Mouse (Mus musculus) CH12.LX (cell line): ENCODE measurements around the gene Btbd6. TPM values are rescaled to one million over a fixed set of nuclear protein-coding genes. Genes with fewer than 3 reads are reported as not detected.
A peak's percentile ranks its signal among the peaks of the same experiment; 100 is the strongest.

Source experiments
- DNase-seq: peaks from one replicate; pipeline ENCODE4 v3.0.0-alpha.2; 2013; ENCODE audit errors: extremely low read depth
- H3K27ac ChIP-seq: 2 replicates; pipeline ENCODE4 v1.5.1; 2012; ENCODE audit warnings: low read depth, mild to moderate bottlenecking, control low read depth, moderate library complexity; ENCODE audit not compliant: insufficient read depth
- H3K27me3 ChIP-seq: replicated peaks from 2 replicates; pipeline ENCODE3; 2012; ENCODE audit warnings: inconsistent platforms
- H3K36me3 ChIP-seq, 2 experiments: replicated peaks in 1 of 2; 2 replicates each; pipeline versions ENCODE3 to v1.6.1; 2012; ENCODE audit warnings: inconsistent platforms in 1 of 2, low read length in 1 of 2, mild to moderate bottlenecking in 1 of 2, mixed read lengths in 1 of 2, moderate library complexity in 1 of 2; ENCODE audit not compliant: control insufficient read depth in 1 of 2, insufficient read depth in 1 of 2
- H3K4me1 ChIP-seq, 2 experiments: 2 replicates each; pipeline ENCODE4 v1.6.1; 2012; ENCODE audit warnings: inconsistent platforms in 1 of 2, moderate library complexity in 1 of 2; ENCODE audit not compliant: insufficient read depth in 2 of 2, control insufficient read depth in 1 of 2
- H3K4me2 ChIP-seq: 2 replicates; pipeline ENCODE4 v1.6.1; 2012; ENCODE audit warnings: low read depth, mild to moderate bottlenecking, control low read depth; ENCODE audit not compliant: poor library complexity, insufficient read depth, severe bottlenecking
- H3K4me3 ChIP-seq, 3 experiments: fragments of 150-350 bp in 1 of 3; sonication (generic) in 1 of 3; replicated peaks in 1 of 3; 2 replicates each; pipeline versions ENCODE3 to v1.5.1; 2011 to 2012; ENCODE audit warnings: low read depth in 2 of 3, low read length in 2 of 3, mild to moderate bottlenecking in 2 of 3, moderate library complexity in 2 of 3, control low read depth in 1 of 3, improper control_type of control experiment in 1 of 3, inconsistent platforms in 1 of 3, mixed read lengths in 1 of 3; ENCODE audit not compliant: poor library complexity in 1 of 3
- H3K79me2 ChIP-seq: replicated peaks from 2 replicates; pipeline ENCODE4 v1.6.1; 2012; ENCODE audit warnings: mild to moderate bottlenecking, moderate library complexity; ENCODE audit not compliant: control insufficient read depth, poor library complexity, insufficient read depth, severe bottlenecking; ENCODE audit errors: extremely low read depth
- H3K9ac ChIP-seq: 2 replicates; pipeline ENCODE4 v1.6.1; 2012; ENCODE audit warnings: low read depth, mild to moderate bottlenecking, control low read depth, moderate library complexity; ENCODE audit not compliant: insufficient read depth
- H3K9me3 ChIP-seq: replicated peaks from 2 replicates; pipeline ENCODE3; 2012; ENCODE audit warnings: low read length, inconsistent platforms, mixed read lengths
- CHD1 ChIP-seq: IDR thresholded peaks from 2 replicates; pipeline ENCODE4 v1.6.1; 2012; ENCODE audit warnings: low read depth, low read length, improper control_type of control experiment, inconsistent platforms
- CHD2 ChIP-seq: IDR thresholded peaks from 2 replicates; pipeline ENCODE4 v1.6.1; 2011; ENCODE audit warnings: low read length, improper control_type of control experiment
- CTCF ChIP-seq, 2 experiments: IDR thresholded peaks in 1 of 2; conservative IDR thresholded peaks in 1 of 2; 2 replicates each; pipeline ENCODE4 v1.5.1; 2011 to 2012; ENCODE audit warnings: low read depth in 2 of 2, low read length in 2 of 2, improper control_type of control experiment in 1 of 2, inconsistent platforms in 1 of 2, mild to moderate bottlenecking in 1 of 2, moderate library complexity in 1 of 2
- EP300 ChIP-seq: IDR thresholded peaks from 2 replicates; pipeline ENCODE4 v1.6.1; 2011; ENCODE audit warnings: low read length, improper control_type of control experiment
- ETS1 ChIP-seq: conservative IDR thresholded peaks from 2 replicates; pipeline ENCODE4 v1.6.1; 2012; ENCODE audit warnings: low read depth, mild to moderate bottlenecking, inconsistent platforms, low read length, improper control_type of control experiment, moderate library complexity
- HCFC1 ChIP-seq: IDR thresholded peaks from 2 replicates; pipeline ENCODE4 v1.6.1; 2012; ENCODE audit warnings: low read depth, mild to moderate bottlenecking, inconsistent platforms, low read length, improper control_type of control experiment
- IRF4 ChIP-seq: IDR thresholded peaks from 2 replicates; pipeline ENCODE4 v1.6.1; 2014; ENCODE audit warnings: low read depth, mild to moderate bottlenecking, inconsistent platforms, low read length, improper control_type of control experiment
- JUN ChIP-seq: IDR thresholded peaks from 2 replicates; pipeline ENCODE4 v1.6.1; 2011; ENCODE audit warnings: low read depth, mild to moderate bottlenecking, low read length, improper control_type of control experiment, moderate library complexity; ENCODE audit not compliant: insufficient read depth
- JUND ChIP-seq: conservative IDR thresholded peaks from 2 replicates; pipeline ENCODE4 v1.6.1; 2011; ENCODE audit warnings: low read depth, low read length, improper control_type of control experiment
- KAT2A ChIP-seq: IDR thresholded peaks from 2 replicates; pipeline ENCODE4 v1.6.1; 2012; ENCODE audit warnings: low read length, improper control_type of control experiment, inconsistent platforms; ENCODE audit not compliant: insufficient replicate concordance
- MAX ChIP-seq: IDR thresholded peaks from 2 replicates; pipeline ENCODE4 v1.6.1; 2011; ENCODE audit warnings: low read length, improper control_type of control experiment
- MAZ ChIP-seq: IDR thresholded peaks from 2 replicates; pipeline ENCODE4 v1.6.1; 2012; ENCODE audit warnings: low read depth, mild to moderate bottlenecking, inconsistent platforms, low read length, improper control_type of control experiment, moderate library complexity
- POLR2A ChIP-seq: IDR thresholded peaks from 2 replicates; pipeline ENCODE4 v1.6.1; 2011; ENCODE audit warnings: low read depth, mild to moderate bottlenecking, improper control_type of control experiment, low read length
- POLR2AphosphoS2 ChIP-seq: IDR thresholded peaks from 2 replicates; pipeline ENCODE4 v1.6.1; 2011; ENCODE audit warnings: low read depth, low read length, improper control_type of control experiment
- RAD21 ChIP-seq: IDR thresholded peaks from 2 replicates; pipeline ENCODE4 v1.6.1; 2011; ENCODE audit warnings: low read depth, mild to moderate bottlenecking, low read length, improper control_type of control experiment, moderate library complexity
- SIN3A ChIP-seq: IDR thresholded peaks from 2 replicates; pipeline ENCODE4 v1.6.1; 2012; ENCODE audit warnings: low read length, improper control_type of control experiment, inconsistent platforms
- TCF12 ChIP-seq: IDR thresholded peaks from 2 replicates; pipeline ENCODE4 v1.6.1; 2014; ENCODE audit warnings: low read depth, mild to moderate bottlenecking, inconsistent platforms, low read length, improper control_type of control experiment
- UBTF ChIP-seq: IDR thresholded peaks from 2 replicates; pipeline ENCODE4 v1.6.1; 2012; ENCODE audit warnings: low read depth, mild to moderate bottlenecking, inconsistent platforms, low read length, improper control_type of control experiment, moderate library complexity
- USF1 ChIP-seq: IDR thresholded peaks from 2 replicates; pipeline ENCODE4 v1.6.1; 2014; ENCODE audit warnings: low read depth, mild to moderate bottlenecking, inconsistent platforms, low read length, improper control_type of control experiment
- ZC3H11A ChIP-seq: IDR thresholded peaks from 2 replicates; pipeline ENCODE4 v1.6.1; 2012; ENCODE audit warnings: low read depth, mild to moderate bottlenecking, inconsistent platforms, low read length, improper control_type of control experiment
- ZKSCAN1 ChIP-seq: IDR thresholded peaks from 2 replicates; pipeline ENCODE4 v1.6.1; 2012; ENCODE audit warnings: low read depth, inconsistent platforms, low read length, improper control_type of control experiment, borderline replicate concordance
- ZMIZ1 ChIP-seq: IDR thresholded peaks from 2 replicates; pipeline ENCODE4 v1.6.1; 2012; ENCODE audit warnings: low read depth, mild to moderate bottlenecking, inconsistent platforms, low read length, improper control_type of control experiment
- dilution Hi-C: fragments of 300-500 bp; cut with MboI; formaldehyde crosslinking; loops from 2 replicates; pipeline ENCODE4 v1.14.3; 2020; ENCODE audit warnings: low sequenced_read_pairs; ENCODE audit not compliant: extremely low pct_unique_long_range_greater_than_20kb, extremely low pct_ligation_motif_present
- in situ Hi-C: fragments of 300-500 bp; cut with MboI; formaldehyde crosslinking; loops from 3 replicates; pipeline ENCODE4 v1.14.3; 2019; ENCODE audit warnings: low sequenced_read_pairs, low pct_ligation_motif_present, low pct_unique_long_range_greater_than_20kb, mixed read lengths
- polyA plus RNA-seq: library from polyadenylated mRNA; unstranded; fragments of >175 nt; gene quantifications from 2 replicates; pipeline ENCODE4 v1.2.1, GENCODE M21; 2012; ENCODE audit warnings: low read depth; ENCODE audit not compliant: insufficient read length
- total RNA-seq, 2 experiments: library from RNA; depleted of rRNA; stranded (reverse); fragments of 300-350 nt in 1 of 2; fragments of >200 nt in 1 of 2; gene quantifications; 2 replicates each; pipeline ENCODE4 v1.2.3; 2012 to 2014

The Btbd6 gene
- total and polyA plus RNA-seq, 3 experiments = 5.6 to 11.9 (median 9.9) TPM

DNA sequence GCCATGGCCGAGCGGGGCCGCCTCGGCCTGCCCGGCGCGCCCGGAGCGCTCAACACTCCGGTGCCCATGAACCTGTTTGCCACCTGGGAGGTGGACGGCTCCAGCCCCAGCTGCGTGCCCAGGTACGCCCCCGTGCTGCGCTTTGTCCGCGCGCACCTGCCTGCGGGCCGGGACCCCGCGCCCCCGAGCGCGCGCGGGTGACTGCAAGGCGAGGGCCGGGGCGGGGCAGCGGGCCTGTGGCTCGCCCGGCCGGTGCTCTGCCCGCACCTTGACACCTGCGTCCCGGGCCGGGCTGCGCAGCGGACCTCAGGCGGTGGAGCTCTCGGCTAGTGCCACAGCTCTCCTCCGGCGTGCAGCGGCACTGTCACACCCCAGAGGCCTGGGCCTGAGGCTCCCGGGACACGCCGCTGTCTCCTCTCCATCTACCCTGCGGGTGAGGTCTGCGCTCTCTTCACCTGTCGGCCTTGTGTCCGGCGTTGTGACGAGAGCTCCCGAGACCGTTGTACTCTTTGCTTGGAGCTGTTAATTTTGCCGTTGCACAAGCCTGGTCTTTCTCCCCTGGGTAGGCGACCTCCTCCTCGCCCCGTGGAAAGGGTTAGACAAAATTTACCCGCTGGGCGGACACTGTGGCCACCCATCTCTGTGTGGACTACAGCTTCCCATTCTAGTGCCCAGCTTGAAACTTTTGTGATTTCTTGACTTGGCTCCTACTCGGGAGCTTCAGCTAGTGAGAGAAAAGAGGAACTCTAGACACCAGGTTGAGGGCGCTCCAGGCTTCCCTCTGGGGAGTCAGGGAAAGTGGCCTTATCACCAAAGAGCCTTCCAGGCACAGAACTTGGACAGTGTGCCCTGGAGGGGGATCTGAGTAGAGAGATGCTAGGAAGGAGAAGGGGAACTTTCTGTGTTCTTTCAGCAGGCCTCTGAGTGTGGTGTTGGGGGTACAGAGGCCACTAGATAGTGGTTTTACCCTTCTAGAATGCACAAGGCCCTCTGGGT, 38.6 kb downstream of the Btbd6 start:
- peak overlapping the region; percentile 29 for H3K4me2 ChIP-seq
- peak; percentile 32 for DNase-seq
- dilution Hi-C loops (no loop called here), in situ Hi-C loops (loop anchor here (5.0 kb wide), 1 partner anchor 137 kb away; no protein-coding TSS in a partner anchor)
- no peaks in the 10 kb centered on the region for H3K27me3 ChIP-seq
- H3K9me3 ChIP-seq = peaks cover 2% of the 10 kb centered on the region
- peaks cover 0 to 8% of the 10 kb centered on the region in 2 experiments for H3K36me3 ChIP-seq
- H3K4me3 ChIP-seq = peak overlapping the region; percentile 63 to 91 (median 83)
- H3K27ac ChIP-seq = no peak overlapping the region
- no peaks in the 10 kb centered on the region; the same call in 1 of the 2 replicates for H3K79me2 ChIP-seq
- peaks cover 15 to 43% of the 10 kb centered on the region in 2 experiments for H3K4me1 ChIP-seq
- TF ChIP-seq RAD21 (peak; percentile 17), ZMIZ1 (no peak), MAZ (no peak), CTCF (conservative IDR thresholded peaks at IDR 0.05 in 1 of 2, IDR thresholded peaks at IDR 0.05 in 1 of 2; ENCODE audit: low read depth in 2 of 2, low read length in 2 of 2) (peak in 1 of 2 experiments; percentile 24; a peak in 1 of 4 replicates), UBTF (0 out of 2 replicates have a peak, but pooled peaks have one; percentile 72), POLR2A (no peak)
- peak overlapping the region; percentile 55 for H3K9ac ChIP-seq

DNA sequence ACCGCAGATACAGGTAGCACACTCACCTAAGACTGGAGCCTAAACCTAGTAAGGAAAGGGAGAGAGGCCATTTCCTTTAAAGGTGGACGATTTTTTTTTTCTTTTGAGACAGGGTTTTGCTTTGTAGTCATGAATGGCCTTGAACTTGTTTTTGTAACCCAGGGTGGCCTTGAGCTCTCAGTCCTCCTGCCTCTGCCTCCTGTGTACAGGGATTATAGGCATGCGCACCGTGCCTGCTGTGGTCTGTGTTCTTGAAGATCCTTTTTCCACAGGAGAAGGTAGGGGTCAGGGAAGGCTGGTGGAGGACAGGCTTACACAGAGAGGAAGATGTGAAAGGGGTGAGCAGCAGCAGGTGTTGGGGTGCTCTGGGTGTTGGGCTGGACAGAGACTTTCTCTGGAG, 39.7 kb downstream of the Btbd6 start:
- dilution Hi-C loops = no loop called here
- TF ChIP-seq KAT2A = no peak
- TF ChIP-seq SIN3A = no peak
- no peak for TF ChIP-seq CHD1
- no peak for TF ChIP-seq USF1
- TF ChIP-seq HCFC1 = no peak
- TF ChIP-seq MAX = no peak
- no peak for TF ChIP-seq TCF12
- TF ChIP-seq JUND = no peak
- TF ChIP-seq ZMIZ1 = no peak
- TF ChIP-seq IRF4 = no peak
- TF ChIP-seq ZC3H11A = no peak
- TF ChIP-seq CHD2 = no peak
- no peak for TF ChIP-seq EP300
- TF ChIP-seq RAD21 = no peak
- TF ChIP-seq CTCF (conservative IDR thresholded peaks at IDR 0.05 in 1 of 2, IDR thresholded peaks at IDR 0.05 in 1 of 2; ENCODE audit: low read depth in 2 of 2, low read length in 2 of 2) = no peak
- TF ChIP-seq POLR2AphosphoS2 = no peak
- TF ChIP-seq ETS1 = no peak
- no peak for TF ChIP-seq ZKSCAN1
- TF ChIP-seq JUN = no peak
- TF ChIP-seq, all 38 proteins: peak for 0
- no peak overlapping the region for H3K9ac ChIP-seq

More for the DNA sequence above, 39.7 kb downstream of the Btbd6 start:
- peaks cover 15 to 43% of the 10 kb centered on the region in 2 experiments for H3K4me1 ChIP-seq
- H3K79me2 ChIP-seq = no peaks in the 10 kb centered on the region; the same call in 1 of the 2 replicates
- H3K36me3 ChIP-seq = peaks cover 0 to 14% of the 10 kb centered on the region in 2 experiments
- H3K27me3 ChIP-seq = no peaks in the 10 kb centered on the region
- H3K4me3 ChIP-seq = no peak overlapping the region
- H3K9me3 ChIP-seq = peaks cover 2% of the 10 kb centered on the region
- H3K27ac ChIP-seq = no peak overlapping the region
- no peak for DNase-seq
- in situ Hi-C loops = loop anchor here (5.0 kb wide), 1 partner anchor 136 kb away; no protein-coding TSS in a partner anchor
- H3K4me2 ChIP-seq = no peak overlapping the region
